Mouse (Mus musculus) spleen, postnatal 4 days (tissue): ENCODE measurements at regions not wholly inside any gene's neighbourhood (a gene's known extent, or its start where the extent isn't known, plus 50 kb on each side); places are given as distances from the start of the nearest gene placed in this dataset.

Experiments
- DNase-seq, 2 experiments: peaks; one replicate each; pipeline ENCODE4 v3.0.0; 2022; ENCODE audit warnings: low spot score in 2 of 2

DNA sequence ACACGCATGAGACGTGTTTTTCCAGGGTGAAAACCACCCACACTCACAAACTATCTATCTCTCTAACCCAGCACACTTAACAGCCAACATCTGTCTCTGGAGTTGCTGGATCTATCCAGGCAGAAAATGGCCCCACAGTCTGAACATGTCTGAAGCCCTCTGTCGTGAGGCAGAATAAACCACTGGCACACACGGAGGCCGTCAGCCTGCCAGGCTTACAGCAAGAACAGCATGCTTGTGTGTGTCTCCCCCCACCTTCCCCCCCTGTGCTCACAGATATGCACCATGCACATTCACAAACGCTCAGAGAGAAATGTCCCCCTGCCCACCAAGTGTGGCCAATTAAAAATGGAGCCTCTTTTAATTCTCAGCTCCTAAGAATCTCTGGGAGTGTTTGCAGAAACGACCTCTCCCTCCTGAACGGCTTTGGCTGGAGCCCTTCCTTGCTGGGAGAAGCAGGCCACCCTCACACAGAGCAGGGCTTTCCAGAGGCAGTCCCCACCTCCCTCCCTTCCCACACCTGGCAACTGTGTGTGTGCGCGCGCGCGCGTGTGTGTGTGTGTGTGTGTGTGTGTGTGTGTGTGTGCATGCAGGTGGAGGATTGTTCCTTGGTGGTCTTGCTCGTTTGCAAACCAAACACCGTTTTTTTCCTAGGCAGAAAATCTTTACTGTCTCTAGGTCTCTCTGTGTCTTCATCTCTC lies 88.7 kb downstream of the Edn3 start:
- DNase-seq = no peak

GRCm38 (mm10) chr2:174850860-174851259 lies 90.4 kb downstream of the Edn3 start:
- no peak for DNase-seq

GRCm38 (mm10) chr2:174851525-174852330 lies 91.3 kb downstream of the Edn3 start:
- peak; percentile 62 to 85 for DNase-seq

- DNase-seq = no peak
Observed at GRCm38 (mm10) chr2:174853786-174854185, 93.4 kb downstream of the Edn3 start.

GRCm38 (mm10) chr2:174855548-174855947 lies 95.1 kb downstream of the Edn3 start:
- no peak for DNase-seq

DNA sequence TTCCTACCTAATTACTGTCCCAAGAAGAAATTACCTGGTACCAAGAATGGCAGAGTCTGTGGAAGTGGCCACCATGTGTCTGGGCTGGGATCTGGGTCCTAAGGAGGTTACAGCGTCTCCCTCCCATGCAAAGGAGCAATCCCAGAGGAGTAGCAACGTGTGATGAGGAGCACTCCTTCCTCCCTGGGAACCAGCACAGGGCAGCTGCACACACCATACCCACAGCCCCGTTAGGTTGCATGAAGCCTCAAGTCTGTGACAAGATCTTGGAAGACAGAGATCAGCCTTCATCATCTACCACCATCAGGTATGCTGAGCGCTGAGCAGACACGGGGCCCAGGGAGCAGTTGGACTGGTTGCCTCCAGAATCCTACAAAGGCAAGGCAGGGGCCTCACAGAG lies 95.7 kb downstream of the Edn3 start:
- DNase-seq = no peak

DNA sequence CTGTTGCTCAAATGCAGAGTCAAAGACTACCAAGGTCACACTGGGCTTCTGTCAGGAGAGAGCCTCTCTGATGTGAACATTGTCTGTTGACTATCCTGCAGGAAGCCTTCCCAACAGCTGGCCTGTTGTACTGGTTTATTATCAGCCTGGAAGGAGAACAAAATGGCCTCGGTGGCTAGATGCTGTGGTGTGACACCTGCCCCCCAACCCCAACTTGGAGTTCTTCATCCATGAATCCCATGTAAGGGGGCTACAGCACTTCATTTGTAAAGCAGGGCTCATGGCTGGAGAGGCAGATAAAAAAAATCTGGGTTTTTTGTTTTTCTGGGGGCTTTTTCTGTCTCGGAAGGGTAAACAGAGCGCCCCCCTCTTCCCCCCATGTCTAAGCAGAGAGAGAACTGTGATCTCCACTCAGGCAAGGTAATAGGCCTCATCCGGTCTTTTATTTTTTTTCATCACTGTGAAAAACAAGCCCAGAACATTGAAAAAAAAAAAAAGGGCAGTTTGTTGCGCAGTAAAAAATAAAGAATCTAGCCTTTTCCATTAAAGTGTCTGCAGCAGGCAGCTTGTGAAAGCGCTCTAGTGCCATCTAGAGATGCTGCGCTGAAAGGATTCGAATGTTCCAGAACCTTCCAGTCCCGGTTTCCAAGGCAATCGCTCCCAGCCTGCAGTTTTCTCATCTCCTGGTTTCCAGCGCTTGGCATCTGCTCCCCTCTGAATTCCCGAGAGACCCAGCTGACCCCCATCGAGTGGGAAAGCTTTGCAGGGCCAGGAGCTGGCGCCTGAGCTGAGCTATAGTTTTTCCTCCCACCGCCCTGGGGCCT lies 97.8 kb downstream of the Edn3 start:
- DNase-seq = peak in 1 of 2 experiments; percentile 19

GRCm38 (mm10) chr2:174858835-174859215 lies 98.4 kb downstream of the Edn3 start:
- DNase-seq = no peak

GRCm38 (mm10) chr2:174859533-174859932 lies 99.1 kb downstream of the Edn3 start:
- peak in 1 of 2 experiments; percentile 65 for DNase-seq

DNA sequence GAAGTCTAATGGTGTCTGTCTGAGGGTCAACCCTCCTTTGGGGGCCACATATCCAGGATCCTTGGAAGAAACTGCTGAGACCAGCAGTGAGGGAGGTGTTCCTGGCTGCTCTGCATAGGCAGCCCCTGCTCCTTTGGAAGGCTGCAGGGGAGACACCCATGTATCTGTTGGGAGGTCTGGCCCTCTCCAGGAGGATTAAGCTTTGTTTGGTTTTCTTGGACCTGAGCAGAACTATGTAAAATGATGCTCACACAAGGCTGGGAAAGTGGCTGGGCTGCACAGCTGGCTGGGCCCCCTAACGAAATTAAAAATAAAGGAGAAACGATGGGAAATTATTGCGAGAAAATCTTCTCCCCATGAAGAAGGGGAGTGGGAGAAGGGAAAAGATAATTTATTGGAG lies 104.2 kb downstream of the Edn3 start:
- DNase-seq = no peak

DNA sequence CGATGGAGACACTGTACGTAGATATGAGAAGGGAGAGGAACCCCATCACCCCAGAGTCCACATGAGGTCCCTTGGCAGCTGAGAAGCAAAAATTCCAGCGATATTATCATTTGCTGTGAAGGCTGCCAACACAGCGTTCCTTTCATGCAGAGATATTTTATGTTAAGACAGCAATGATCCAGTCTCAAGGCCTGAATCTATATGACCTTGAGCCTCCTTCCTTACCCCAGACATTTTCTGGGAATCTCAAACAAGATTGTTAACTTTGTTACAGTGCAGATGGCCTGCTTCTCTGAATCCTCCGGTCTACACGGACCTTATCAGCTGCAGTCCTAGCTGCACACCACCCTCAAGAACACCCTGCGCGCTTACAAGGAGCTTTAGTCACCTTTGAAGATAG lies 106.1 kb downstream of the Edn3 start:
- no peak for DNase-seq

DNA sequence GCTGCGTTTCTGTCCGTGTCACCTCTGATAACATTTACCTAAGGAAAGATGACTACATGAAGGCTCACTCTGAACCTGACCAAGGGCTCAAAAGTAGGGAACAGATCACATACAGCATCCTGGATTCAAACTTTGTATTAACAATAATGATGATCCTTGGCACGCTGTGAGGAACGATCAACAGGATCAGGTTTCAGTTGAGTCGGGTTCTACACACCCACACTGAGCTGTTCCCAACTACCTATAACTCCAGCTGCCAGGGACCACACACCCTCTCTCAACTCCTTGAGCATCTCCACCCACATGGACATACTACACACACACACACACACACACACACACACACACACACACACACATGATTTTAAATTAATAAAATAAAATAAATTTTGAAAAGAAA lies 107.0 kb downstream of the Edn3 start:
- DNase-seq = no peak

GRCm38 (mm10) chr2:174868186-174868585 lies 107.8 kb downstream of the Edn3 start:
- no peak for DNase-seq

- no peak for DNase-seq
Observed at GRCm38 (mm10) chr2:174868743-174869369, 108.4 kb downstream of the Edn3 start.

- DNase-seq = peak in 1 of 2 experiments; percentile 70
Observed at GRCm38 (mm10) chr2:174870284-174870683, 109.9 kb downstream of the Edn3 start.

DNA sequence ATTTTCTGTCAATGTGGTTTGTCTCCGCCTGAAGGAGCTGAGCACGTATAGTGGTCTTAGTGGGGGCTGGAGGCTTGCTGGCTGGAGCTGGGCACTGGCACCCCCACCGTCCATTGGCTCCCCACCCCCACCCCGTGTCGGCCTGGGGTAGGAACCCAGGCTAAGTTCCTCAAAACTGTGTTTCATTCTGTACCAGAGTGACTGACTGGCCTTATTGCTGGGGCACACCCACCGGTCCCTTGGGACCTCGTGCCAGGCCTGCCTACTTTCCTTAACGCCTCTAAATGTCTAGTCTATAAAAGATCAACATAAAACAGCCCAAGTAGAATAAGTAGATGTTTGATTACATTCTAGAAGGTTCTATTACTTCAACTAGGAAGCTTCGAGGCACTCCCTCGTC lies 110.8 kb downstream of the Edn3 start:
- peak; percentile 69 to 79 for DNase-seq

GRCm38 (mm10) chr2:174871844-174872243 lies 111.4 kb downstream of the Edn3 start:
- no peak for DNase-seq

- DNase-seq = no peak
Observed at GRCm38 (mm10) chr2:174876886-174877285, 116.5 kb downstream of the Edn3 start.

- DNase-seq = no peak
Observed at GRCm38 (mm10) chr2:174878979-174879378, 118.6 kb downstream of the Edn3 start.

- peak; percentile 48 to 66 for DNase-seq
Observed at GRCm38 (mm10) chr2:174880659-174881058, 120.2 kb downstream of the Edn3 start.
